Mouse (Mus musculus): Measurements from ENCODE around the gene Jag1.

Gene Jag1

DNA sequence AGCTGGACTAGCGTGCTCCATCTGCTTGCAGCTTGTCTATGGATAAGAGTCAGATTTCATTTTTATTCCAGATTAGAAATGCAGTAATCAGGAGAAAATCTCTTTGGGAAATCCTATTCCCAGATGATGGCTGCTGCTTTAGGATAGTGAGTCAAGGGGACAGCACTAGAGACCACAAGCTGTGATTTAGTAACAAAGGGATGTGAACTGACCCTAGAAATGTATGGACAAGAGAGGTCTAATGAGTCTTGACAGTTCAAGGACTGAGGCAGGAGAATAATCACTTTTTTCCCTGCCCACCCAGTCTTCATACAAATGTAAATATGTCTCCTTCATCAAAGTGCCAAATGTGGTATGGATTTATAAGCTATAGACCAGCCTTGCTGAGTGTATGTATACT, 52.6 kb downstream of the Jag1 start:
- no peak for DNase-seq (ENCODE audit: low spot score in 2 of 2)

DNA sequence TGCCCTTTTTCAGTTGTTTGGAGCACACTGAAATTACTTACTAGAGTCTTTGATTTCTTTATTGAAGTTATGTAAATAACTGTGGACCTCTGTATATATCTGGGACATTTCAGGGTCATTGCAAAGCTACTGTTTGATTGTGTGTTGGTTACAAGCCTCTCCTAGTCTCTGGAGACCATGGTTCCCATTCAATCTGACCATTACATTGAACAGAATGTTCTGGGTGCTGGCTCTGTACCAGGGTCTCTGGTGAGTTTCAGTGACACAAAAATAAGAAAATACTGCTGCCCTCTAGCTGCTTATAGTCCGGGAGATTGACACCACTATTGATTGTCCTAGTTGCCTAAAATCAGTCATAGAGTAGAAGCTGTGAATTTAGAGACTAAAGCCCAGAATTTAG, 66.5 kb downstream of the Jag1 start:
- DNase-seq (ENCODE audit: low spot score in 2 of 2), result no peak

DNA sequence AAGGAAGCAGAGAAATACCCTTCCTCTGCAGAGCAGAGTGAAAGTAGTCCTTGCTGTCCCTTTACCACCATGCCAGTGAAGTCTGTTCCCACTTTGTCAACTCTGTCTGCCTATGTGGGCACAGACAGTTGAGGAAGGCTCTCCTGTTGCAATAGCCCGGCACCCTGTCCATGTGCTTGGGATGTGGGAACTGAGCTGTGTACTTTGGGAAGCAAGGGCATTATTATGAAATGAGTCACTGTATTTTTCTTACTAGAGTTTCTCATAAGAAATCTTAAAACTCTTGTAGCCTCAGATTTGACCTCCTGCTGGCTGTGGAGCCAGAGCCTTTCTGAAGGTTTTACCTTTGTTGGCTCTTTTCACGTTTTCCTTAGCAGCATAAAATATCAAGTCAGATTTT, 67.1 kb downstream of the Jag1 start:
- DNase-seq (ENCODE audit: low spot score in 2 of 2), result no peak

DNA sequence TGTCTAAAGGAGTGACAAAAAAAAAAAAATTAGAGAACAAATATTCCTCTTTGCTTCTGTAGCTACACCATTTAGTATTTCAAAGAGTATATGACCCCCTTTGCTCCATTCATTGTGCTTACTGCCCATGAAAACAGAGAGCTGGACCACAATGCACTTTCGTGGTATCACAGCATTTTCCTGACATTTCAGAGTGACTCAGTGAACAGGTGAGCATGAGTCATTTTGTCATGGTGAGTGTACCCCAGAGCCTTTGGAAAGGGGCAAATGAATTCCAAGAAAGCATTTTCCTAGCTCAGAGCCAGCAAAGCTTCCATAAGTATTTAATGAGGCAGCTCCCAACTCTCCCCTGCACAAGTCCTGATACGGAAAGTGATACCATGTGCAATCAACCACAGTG, 72.3 kb downstream of the Jag1 start:
- no peak for DNase-seq (ENCODE audit: low spot score in 2 of 2)
